Mouse (Mus musculus) T-helper 17 cell (primary cell): ENCODE data around the gene Thbd.

Experiments used
- in situ Hi-C, 2 experiments: fragments of 300-600 bp; cut with MboI, MseI; formaldehyde crosslinking; loops; 1 replicate in 1 of 2; 2 replicates in 1 of 2; pipeline ENCODE4 v1.15.1; 2025; ENCODE audit warnings: high pct_unique_total_duplicates in 2 of 2

The Thbd gene

GRCm38 (mm10) chr2:148407870-148408760, at the start of gene Thbd:
Gene Thbd (minus strand): TSS chr2:148408188.
- in situ Hi-C loops: loop anchor here in 1 of 2 experiments (5.0 kb wide), 1 partner anchor 169 kb away; no protein-coding TSS in a partner anchor

- in situ Hi-C loops: no loop called here
Observed at GRCm38 (mm10) chr2:148455341-148455740, 47.4 kb upstream of the Thbd start.

GRCm38 (mm10) chr2:148454014-148454542, 46.1 kb upstream of the Thbd start:
- in situ Hi-C loops: no loop called here

DNA sequence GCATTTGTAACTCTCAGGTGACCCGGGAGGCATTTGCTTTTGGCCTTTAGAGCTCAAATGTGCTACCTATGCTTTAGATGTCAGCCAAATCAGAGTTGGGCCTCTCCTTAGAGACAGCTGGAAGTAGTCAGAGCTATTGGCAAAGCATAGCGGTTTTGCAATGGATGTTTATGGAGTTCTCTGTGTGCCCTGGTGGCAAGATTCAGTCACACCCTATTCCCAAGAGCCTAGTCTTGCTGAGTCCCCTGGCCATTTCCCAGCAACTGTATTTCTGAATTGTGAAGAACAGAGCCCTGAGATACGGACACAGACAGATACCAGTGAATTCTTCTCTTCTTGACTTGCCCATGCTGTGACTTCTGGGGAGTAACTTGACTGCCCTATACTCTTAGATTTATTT, 45.1 kb upstream of the Thbd start:
- in situ Hi-C loops: no loop called here

- in situ Hi-C loops: no loop called here
Observed at GRCm38 (mm10) chr2:148451498-148451897, 43.5 kb upstream of the Thbd start.

DNA sequence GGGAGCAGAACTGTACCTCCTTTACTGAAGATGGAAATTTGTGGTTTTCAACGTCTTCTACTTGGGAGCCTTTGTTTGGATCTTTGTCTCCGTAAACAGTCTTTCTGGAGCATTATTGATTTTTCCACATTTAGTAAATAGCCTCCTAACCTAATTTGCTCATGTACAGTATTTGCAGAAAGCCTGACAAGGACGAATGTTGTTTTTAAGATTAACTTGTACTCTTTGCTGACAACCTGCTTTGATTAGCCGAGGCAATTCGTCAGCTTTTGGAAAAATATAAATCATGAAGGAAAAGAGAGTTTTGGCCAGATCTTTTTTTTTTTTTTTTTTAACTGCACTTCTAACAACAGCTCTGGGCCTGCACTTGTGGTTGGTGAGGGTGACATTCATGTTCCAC, 42.6 kb upstream of the Thbd start:
- in situ Hi-C loops: no loop called here

DNA sequence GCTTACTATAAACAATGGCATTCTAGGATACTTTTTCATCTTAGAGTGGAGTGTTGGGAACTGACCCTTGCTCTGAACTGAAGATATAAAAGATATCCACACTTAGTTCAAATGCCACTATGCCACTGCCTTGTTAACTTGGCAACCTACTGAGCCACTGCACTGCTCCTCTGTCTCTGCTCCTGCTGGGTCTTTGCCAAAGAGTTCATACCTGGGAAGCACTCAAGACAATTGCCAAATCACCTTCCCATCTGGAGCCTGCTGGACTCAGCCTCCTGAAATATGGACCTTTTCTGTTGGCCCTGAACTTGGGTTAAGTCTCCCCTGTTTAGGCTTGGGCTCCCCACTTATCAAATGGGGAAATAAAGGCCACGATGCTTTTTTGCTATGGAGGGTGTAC, 41.7 kb upstream of the Thbd start:
- in situ Hi-C loops: no loop called here

GRCm38 (mm10) chr2:148446446-148446845, 38.5 kb upstream of the Thbd start:
- in situ Hi-C loops: no loop called here

- in situ Hi-C loops: no loop called here
Observed at GRCm38 (mm10) chr2:148445616-148446015, 37.6 kb upstream of the Thbd start.

GRCm38 (mm10) chr2:148444472-148444871, 36.5 kb upstream of the Thbd start:
- in situ Hi-C loops: no loop called here

DNA sequence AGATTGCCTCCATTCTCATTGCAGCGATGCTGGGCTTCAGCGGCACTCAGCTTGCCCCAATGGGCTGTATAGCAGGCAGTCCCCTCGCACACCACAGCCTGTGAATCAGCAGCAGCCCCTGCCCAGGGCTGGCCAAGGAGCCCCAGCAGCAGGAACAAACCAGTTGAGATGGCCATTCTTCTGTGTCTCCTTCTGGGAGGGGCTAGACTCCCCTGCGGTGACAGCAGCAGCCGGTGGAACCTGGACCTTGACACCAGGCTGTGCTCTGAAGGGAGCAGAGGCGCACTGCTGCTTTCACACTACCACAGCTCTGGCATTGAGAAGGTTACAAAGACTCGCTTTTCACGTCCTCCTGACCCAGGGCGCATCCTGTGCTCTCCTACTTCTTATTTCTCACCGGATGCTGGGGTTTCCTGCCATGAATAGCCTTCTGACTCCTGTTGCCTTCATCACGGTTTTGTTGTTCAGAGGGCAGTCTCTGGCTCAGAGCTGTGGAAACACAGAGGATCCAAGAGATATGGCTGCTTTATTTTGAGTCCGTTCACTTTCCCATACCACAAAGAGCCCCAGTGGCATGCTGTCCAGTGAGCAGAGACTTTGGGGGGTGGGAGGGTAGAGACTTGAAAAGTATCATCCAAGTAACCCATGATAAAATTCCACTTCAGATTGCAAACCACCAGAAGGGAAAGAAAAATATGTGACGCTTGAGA, 35.4 kb upstream of the Thbd start, which contains the start of gene Cd93:
Cd93 (minus strand) TSS at position 315 of the 710 bp plus-strand sequence.
- in situ Hi-C loops: no loop called here

DNA sequence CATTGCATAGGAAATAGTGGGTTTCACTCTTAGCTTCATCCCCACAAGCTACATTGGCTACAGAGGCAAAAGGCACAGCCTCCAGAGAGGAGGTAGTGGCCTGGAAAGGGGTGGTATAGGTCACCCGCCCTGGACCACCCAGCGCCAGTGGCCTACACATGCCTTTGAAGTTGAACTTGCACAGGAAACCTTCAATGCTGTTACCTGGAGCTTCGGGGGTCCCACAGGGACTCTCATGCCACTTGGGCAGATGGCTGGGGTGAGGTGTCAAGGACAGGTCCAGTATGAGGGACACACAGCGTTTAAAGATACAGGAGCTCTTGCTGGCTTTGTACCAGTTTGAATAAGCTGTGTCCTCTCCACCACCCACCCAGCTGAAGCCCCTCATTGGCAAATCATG, 34.7 kb upstream of the Thbd start:
- in situ Hi-C loops: no loop called here

DNA sequence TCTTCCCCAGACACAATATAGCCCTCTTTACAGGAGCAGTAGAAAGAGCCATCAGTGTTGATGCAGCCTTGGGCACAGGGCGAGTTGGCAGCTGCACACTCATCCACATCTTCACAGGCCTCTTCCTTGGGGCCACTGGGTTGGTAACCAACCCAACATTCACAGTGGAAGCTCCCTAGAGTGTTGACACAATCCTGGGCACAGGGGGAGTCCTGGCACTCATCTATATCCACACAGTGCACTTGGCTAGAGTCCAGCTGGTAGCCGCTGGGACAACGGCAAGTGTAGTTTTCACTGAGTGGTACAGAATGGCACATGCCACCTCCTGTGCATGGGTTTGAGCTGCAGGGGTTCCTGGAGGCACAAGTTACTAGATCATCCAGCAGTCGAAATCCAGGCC, 34.2 kb upstream of the Thbd start:
- in situ Hi-C loops: no loop called here

DNA sequence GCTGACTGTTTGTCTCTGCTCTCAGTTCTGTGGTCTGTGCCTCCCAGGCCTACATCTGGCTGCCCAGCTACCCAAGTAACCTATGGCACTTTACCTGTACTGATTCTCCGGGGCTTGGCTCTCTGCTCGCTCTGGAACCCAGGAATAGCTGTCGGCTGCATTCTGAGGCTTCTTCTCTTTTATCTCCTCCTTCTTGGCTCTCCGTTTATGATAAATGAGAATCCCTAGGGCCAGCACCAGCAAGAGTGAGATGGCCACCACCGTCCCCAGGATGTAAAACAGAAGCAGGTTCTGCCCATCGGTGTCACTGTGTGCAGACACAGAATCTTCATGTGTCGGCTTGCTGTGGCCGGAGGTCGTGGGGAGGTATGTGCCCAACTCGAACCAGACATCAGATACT, 33.4 kb upstream of the Thbd start:
- in situ Hi-C loops: no loop called here

DNA sequence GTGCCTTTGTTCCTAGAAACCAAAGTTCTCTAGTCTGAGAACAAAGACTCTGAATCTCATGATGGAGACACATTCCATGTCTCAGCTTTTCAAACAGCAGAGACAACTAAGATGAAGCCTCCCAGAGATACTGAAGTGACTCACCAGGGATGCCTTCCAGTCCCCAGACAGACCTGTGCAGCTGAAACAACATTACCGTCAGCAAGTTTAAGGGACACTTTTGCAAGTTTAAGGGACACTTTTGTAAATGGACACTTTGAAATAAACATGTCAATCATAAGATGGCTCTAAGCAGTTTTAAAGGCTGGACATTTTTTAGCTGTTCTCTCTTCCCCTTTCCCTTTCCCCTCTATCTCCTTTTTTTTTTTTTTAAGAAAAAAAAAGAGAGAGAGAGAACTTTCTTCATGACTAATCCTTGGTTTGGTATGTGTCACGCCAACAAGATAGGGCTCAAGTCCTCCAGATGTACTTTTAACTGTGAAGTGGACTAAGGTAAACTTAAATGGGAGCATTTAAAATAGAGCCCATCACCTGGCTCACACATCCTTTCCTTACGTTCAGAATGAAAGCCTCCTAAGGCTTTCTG, 31.8 kb upstream of the Thbd start:
- in situ Hi-C loops: no loop called here

- in situ Hi-C loops: no loop called here
Observed at GRCm38 (mm10) chr2:148436285-148436684, 28.3 kb upstream of the Thbd start.

DNA sequence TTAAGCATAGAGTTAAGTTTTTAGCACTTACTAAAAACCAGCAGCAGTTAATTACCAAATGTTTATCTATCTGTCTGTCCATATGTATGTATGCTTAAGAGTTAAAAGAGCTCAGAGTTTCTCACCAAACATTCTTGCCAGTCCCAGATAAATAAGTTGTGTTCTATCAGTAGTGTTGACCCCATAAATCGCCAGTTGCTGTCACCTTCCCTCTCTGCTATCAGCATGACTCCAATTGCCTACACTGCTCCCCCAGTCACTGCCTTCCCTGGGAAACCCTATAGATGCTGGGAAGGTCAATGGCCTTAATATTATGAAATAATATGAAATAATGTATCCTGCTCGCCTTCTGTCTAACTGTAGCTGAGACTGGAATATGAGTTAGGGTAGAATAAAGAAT, 24.4 kb upstream of the Thbd start:
- in situ Hi-C loops: no loop called here

DNA sequence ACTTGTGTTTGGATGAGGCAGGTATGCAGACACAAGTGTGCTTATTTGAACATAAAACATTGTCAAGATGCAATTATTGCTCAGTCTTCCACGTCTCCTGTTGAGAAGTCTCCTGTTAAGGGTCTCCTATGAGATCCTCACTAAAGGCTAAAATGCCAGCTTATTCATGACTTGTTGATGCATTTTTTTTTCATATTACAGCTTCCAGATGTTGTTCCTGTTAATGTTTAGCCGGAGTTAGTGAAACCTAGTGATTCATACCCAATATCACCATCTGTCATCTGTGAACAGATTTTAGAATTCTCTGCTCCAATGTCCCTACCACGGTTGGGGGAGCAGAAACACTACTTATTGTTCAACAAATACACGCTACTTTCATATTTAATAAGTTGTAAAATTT, 23.0 kb upstream of the Thbd start:
- in situ Hi-C loops: no loop called here

DNA sequence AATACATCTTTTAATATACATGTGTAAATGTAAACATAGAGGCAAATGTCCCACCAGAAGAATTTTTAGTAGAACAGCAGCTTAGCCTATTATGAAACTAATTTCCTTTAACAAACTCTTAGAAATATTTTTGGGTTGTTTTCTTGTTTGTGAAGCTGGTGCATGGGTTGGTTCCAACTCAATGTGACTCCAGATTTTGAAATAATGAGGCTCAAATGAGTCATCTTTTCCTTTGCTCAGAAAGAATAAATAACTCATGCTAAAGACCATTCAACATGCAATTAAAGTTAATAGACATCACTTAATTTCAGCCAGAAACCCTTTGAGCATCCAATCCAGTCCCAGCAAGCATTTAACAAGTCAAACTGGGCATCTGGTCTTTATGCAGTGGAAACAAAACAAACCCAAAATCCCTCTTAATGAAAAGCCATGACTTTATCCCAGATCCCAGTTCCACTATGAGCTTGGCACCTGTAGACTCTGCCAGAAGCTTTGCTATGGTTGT, 21.1 kb upstream of the Thbd start:
- in situ Hi-C loops: no loop called here

- in situ Hi-C loops: no loop called here
Observed at GRCm38 (mm10) chr2:148428523-148428922, 20.5 kb upstream of the Thbd start.

GRCm38 (mm10) chr2:148427553-148427952, 19.6 kb upstream of the Thbd start:
- in situ Hi-C loops: no loop called here
